Mouse (Mus musculus) stomach, embryonic 16.5 days (tissue): ENCODE results near the gene Olfr31. TPM values are rescaled to one million over a fixed set of nuclear protein-coding genes. Genes with fewer than 3 reads are reported as not detected.

ENCODE experiments used
- ATAC-seq: fragments of 200-750 bp; cut with Nextera tagmentation; 2 replicates; pipeline ENCODE4 v1.8.0; 2017; ENCODE audit warnings: moderate number of reproducible peaks, moderate TSS enrichment; ENCODE audit not compliant: insufficient read depth, low FRiP score
- H3K27ac ChIP-seq: fragments of 300-500 bp; sonication (generic); 2 replicates; pipeline ENCODE4 v1.5.1; 2014; ENCODE audit warnings: low read length
- H3K27me3 ChIP-seq: fragments of 300-500 bp; sonication (generic); 2 replicates; pipeline ENCODE4 v1.6.1; 2014; ENCODE audit warnings: low read length, control low read depth, mixed read lengths; ENCODE audit not compliant: control insufficient read depth, insufficient read depth
- H3K36me3 ChIP-seq: fragments of 300-500 bp; sonication (generic); 2 replicates; pipeline ENCODE4 v1.6.1; 2014; ENCODE audit warnings: low read length; ENCODE audit not compliant: control insufficient read depth, insufficient read depth
- H3K4me1 ChIP-seq: fragments of 300-500 bp; sonication (generic); 2 replicates; pipeline ENCODE4 v1.6.1; 2014; ENCODE audit warnings: low read length, control low read depth, mixed read lengths; ENCODE audit not compliant: control insufficient read depth, insufficient read depth
- H3K4me2 ChIP-seq: fragments of 300-500 bp; sonication (generic); 2 replicates; pipeline ENCODE4 v1.6.1; 2014; ENCODE audit warnings: low read depth, low read length, mixed read lengths
- H3K4me3 ChIP-seq: fragments of 300-500 bp; sonication (generic); replicated peaks from 2 replicates; pipeline ENCODE4 v1.5.1; 2014; ENCODE audit warnings: mild to moderate bottlenecking, low read length
- H3K9ac ChIP-seq: fragments of 300-500 bp; sonication (generic); 2 replicates; pipeline ENCODE4 v1.6.1; 2014; ENCODE audit warnings: low read length
- H3K9me3 ChIP-seq: fragments of 300-500 bp; sonication (generic); replicated peaks from 2 replicates; pipeline ENCODE4 v1.6.1; 2016; ENCODE audit warnings: low read length, control low read depth; ENCODE audit not compliant: control insufficient read depth
- WGBS: fragments of 180-500 bp; shearing (Covaris S2); extraction: QIAGEN DNeasy Blood & Tissue Kit; methylation state at CpG from one replicate; pipeline ENCODE4 v1.1.7; 2014; 5-methylcytosine and 5-hydroxymethylcytosine counted together
- polyA plus RNA-seq: library from polyadenylated mRNA; unstranded; fragments of >200 nt; fragmentation: Nextera tagmentation; extraction: Ambion mirVana; gene quantifications from 2 replicates; pipeline ENCODE4 v1.2.1, GENCODE M21; 2015

Gene Olfr31
- polyA plus RNA-seq, 1 experiment from 2014 or later, result not detected

DNA sequence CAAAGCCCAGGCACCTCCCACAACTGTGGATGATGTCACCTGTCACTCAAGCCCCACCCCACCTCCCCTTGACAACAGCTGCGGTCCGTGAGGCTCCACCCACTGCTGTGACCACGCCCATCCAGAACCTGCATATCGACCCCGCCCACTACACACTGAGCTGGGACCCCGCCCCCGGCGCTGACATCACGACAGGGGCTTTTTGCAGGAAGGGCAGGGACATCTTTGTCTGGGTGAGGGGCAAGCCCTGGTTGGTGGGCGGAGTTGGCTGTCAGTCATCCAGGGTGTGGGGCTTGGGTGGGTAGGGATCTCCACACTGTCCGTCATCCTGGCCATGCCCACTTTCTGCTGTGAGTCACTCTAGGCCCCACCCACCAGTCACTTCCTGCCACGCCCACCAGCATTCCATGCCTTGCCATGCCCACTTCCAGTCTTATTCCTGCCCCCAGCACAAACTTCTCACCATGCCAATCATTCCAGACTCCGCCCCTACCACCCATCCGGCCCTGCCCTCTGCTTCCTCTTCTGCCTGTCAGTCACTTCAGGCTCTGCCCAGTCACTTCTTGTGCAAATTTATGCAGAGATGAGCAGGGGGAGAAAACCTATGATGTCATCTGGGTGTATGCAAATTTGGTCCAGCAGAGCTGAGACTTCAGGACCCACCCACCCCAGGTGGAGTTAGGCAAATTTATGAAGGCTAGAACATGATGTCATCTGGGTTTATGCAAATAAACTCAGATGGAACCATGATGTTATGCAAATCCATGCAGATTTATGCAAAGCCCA lies 25.4 kb downstream of the Olfr31 start:
- WGBS, result 92% methylated on average over 14 of the region's 14 CpGs
- Histone ChIP-seq H3K4me3 (no peak overlapping the region), H3K27me3 (no peaks in the 10 kb centered on the region), H3K9ac (no peak overlapping the region), H3K9me3 (peaks cover 50% of the 10 kb centered on the region), H3K4me2 (no peak overlapping the region), H3K27ac (no peak overlapping the region), H3K4me1 (no peaks in the 10 kb centered on the region), H3K36me3 (0 out of 2 replicates have a peak, but pooled peaks cover 7% of the 10 kb centered on the region)
- no peak for ATAC-seq

DNA sequence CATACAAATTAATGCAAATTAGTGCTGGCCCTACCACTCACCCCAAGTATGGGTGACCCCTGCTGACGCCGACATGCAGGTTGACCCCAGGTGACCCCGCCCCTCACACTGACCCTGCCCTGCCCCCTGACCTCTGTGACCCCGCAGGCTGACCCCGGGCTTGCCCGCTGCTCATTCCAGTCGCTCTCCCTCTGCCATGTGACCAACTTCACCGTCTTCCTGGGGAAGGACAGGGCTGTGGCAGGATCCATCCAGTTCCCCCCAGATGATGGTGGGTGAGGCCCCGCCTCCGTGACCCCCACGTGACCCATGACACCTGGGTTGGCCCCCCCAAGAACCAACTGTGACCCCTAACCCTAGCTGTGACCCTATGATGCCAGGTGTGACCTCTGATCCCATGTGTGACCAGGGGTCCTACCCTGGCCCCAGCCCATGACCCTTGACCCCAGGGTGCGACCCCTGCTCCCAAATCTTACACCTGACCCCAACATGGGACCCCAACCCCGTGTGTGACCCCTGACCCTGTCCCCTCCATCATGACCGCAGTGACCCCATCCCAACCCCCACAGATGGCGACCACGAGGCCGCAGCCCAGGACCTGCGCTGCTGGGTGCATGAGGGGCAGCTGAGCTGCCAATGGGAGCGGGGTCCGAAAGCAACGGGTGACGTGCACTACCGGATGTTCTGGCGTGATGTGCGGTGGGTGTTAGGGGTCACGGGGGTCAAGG lies 26.2 kb downstream of the Olfr31 start:
- Histone ChIP-seq H3K27ac (no peak overlapping the region), H3K36me3 (0 out of 2 replicates have a peak, but pooled peaks cover 7% of the 10 kb centered on the region), H3K9me3 (peaks cover 57% of the 10 kb centered on the region), H3K9ac (no peak overlapping the region), H3K27me3 (no peaks in the 10 kb centered on the region), H3K4me1 (no peaks in the 10 kb centered on the region), H3K4me3 (no peak overlapping the region), H3K4me2 (no peak overlapping the region)
- no peak for ATAC-seq
- WGBS, result 96% methylated on average over 26 of the region's 26 CpGs

DNA sequence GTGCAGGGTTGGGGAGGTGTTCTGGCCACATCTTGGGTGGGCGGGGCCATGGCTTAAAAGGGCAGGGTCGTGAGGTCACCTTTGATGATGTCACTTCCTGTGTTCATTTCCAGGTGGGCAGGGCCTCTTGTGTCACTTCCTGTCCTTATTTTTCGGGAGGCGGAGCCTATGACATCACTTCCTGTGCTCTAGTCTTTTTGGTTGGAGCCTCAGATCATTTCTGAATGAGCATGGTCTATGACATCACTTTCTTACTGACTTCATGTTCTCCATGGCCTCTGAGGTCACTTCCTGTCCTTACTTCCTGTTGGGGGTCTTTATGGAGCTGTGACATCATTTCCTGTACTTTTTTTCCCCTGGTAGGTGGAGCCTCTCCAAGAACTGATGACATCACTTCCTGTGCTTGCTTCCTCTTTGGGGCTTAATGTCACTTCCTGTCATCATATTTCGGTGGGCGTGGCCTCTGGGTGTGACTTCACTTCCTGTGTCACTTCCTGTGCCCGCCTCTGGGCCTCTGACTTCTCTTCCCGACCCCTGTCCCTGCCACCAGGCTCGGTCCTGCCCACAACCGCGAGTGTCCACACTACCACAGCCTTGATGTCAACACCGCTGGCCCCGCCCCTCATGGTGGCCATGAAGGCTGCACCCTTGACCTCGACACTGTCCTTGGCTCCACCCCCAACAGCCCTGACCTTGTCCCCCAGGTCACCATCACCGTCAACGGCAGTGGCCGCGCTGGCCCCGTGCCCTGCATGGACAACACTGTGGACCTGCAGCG lies 27.0 kb downstream of the Olfr31 start:
- Histone ChIP-seq H3K9me3 (peaks cover 63% of the 10 kb centered on the region), H3K27ac (no peak overlapping the region), H3K9ac (no peak overlapping the region), H3K4me1 (no peaks in the 10 kb centered on the region), H3K4me2 (no peak overlapping the region), H3K4me3 (no peak overlapping the region), H3K27me3 (no peaks in the 10 kb centered on the region), H3K36me3 (0 out of 2 replicates have a peak, but pooled peaks cover 7% of the 10 kb centered on the region)
- WGBS, result 96% methylated on average over 20 of the region's 20 CpGs
- no peak for ATAC-seq

DNA sequence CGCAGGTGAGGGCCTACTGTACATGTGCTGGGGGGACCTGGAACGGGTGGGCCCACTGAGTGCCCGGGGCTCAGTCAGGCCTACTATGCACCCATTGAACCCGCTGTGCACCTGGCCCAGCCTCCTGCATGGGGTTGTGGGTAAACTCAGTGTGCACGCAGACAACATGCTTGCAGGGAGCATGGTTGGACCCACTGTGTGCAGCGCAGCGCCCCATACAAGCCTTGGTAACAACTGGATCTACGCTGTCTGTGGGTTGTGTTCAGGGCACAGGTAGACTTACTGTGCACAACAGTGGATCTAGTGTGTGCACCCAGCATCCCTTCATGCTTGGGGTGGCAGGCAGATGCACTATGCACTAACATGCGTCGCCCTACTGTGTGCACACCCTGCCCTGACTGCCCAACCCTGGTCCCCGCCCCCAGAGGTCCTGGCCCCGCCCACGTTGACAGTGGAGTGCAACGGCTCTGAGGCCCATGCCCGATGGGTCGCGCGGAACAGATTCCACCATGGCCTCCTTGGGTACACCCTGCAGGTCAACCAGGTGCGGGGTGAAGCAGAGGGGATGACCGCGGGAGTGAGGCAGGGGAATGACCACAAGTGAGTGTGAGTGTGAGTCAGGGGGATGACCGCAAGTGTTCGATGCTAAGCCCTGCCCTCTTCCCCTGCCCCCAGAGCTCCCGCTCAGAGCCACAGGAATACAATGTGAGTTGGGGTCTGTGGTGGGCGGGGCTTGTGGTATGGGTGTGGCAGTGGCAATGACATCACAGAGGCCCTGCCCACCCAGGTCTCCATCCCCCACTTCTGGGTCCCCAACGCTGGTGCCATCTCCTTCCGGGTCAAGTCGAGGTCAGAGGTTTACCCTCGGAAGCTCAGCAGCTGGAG lies 27.9 kb downstream of the Olfr31 start:
- Histone ChIP-seq H3K36me3 (0 out of 2 replicates have a peak, but pooled peaks cover 7% of the 10 kb centered on the region), H3K4me2 (no peak overlapping the region), H3K27ac (no peak overlapping the region), H3K27me3 (no peaks in the 10 kb centered on the region), H3K4me1 (no peaks in the 10 kb centered on the region), H3K4me3 (no peak overlapping the region), H3K9me3 (peaks cover 63% of the 10 kb centered on the region), H3K9ac (no peak overlapping the region)
- no peak for ATAC-seq
- 96% methylated on average over 29 of the region's 29 CpGs for WGBS

DNA sequence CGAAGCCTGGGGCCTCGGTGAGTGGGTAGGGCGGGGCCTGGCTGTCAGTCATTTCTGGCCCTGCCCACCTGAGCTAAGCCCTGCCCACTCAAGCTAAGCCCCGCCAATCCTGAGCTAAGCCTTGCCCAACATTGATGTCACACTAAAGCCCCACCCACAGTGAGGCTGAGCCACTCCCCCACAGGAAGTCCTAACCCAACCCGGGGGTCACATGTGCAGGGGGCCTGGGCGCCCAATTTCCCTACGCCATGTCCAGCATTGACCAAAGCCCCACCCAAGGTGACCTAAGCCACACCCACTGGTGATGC lies 28.5 kb downstream of the Olfr31 start:
- Histone ChIP-seq H3K4me1 (no peaks in the 10 kb centered on the region), H3K36me3 (0 out of 2 replicates have a peak, but pooled peaks cover 7% of the 10 kb centered on the region), H3K4me2 (no peak overlapping the region), H3K27ac (no peak overlapping the region), H3K9me3 (peaks cover 63% of the 10 kb centered on the region), H3K27me3 (no peaks in the 10 kb centered on the region), H3K9ac (no peak overlapping the region), H3K4me3 (no peak overlapping the region)
- WGBS, result 100% methylated on average over 7 of the region's 7 CpGs
- no peak for ATAC-seq

DNA sequence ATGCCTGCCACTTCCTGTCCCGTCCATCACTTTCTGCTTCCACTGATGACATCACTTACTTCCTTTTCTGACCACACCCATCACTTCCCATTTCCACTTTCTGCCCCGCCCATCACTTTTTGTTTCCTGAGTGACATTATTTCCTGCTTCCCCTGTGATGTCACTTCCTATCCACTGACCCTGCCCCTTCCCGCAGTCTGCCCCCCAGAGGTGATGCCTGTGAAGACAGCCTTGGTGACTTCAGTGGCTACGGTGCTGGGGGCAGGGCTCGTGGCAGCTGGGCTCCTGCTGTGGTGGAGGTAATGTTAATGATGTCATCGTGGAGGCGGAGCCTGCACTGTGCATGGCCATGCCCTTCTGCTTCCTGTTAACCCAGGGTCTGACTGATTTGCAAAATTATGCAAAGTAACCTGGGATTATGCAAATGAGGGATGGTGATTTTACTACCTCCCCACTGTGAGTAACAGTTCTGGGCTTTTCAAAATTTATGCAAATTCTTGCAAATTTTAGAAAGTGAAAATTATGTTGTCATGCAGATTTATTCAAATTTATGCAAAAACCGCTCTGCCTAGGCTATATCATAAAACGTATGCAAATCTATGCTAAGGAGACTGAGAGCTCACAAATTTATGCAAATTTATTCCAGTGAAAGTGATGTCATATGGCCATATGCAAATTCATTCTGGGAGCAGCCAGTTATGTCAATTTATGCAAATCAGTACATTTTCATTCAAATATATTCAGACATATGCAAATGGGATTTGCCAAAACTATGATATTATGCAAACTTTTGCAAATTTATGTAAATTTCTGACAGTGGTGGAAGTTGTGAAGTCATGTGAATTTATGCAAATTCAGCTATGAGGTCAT lies 29.3 kb downstream of the Olfr31 start:
- H3K4me3 ChIP-seq, result no peak overlapping the region
- H3K4me1 ChIP-seq, result no peaks in the 10 kb centered on the region
- H3K9me3 ChIP-seq, result peaks cover 61% of the 10 kb centered on the region
- H3K9ac ChIP-seq, result no peak overlapping the region
- no peak for ATAC-seq
- H3K27ac ChIP-seq, result no peak overlapping the region
- H3K36me3 ChIP-seq, result 0 out of 2 replicates have a peak, but pooled peaks cover 7% of the 10 kb centered on the region
- H3K4me2 ChIP-seq, result no peak overlapping the region
- no peaks in the 10 kb centered on the region for H3K27me3 ChIP-seq
- 95% methylated on average over 9 of the region's 9 CpGs for WGBS

DNA sequence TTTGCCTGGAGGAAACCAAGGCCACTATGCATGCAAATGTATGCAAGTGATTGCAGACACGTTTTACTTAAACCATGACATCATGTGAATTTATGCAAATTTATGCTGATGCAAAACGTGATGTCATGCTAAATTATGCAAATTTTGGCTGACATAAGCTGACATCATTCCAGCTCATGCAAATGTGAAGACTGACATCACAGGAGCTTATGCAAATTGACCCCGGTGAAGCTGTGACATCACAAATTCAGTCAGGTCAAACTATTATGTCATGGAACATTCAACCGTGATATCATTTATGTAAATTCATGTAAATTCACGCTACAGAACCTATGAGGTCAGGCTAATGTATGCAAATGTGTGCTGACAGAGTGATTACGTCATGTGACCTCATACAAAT lies 30.0 kb downstream of the Olfr31 start:
- 0 out of 2 replicates have a peak, but pooled peaks cover 7% of the 10 kb centered on the region for H3K36me3 ChIP-seq
- no peak for ATAC-seq
- no peaks in the 10 kb centered on the region for H3K27me3 ChIP-seq
- H3K27ac ChIP-seq, result no peak overlapping the region
- WGBS, result 85% methylated on average over 6 of the region's 6 CpGs
- no peak overlapping the region for H3K4me3 ChIP-seq
- no peak overlapping the region for H3K9ac ChIP-seq
- H3K9me3 ChIP-seq, result peaks cover 55% of the 10 kb centered on the region
- H3K4me1 ChIP-seq, result no peaks in the 10 kb centered on the region
- no peak overlapping the region for H3K4me2 ChIP-seq
